Mouse (Mus musculus) lung, postnatal 14 days (tissue): Measurements from ENCODE around the gene Sall1.

Experiments used
- DNase-seq: peaks from one replicate; pipeline ENCODE4 v3.0.0; 2021

The Sall1 gene

GRCm38 (mm10) chr8:89043940-89044339, at the start of gene Sall1:
TSS of gene Sall1 (minus strand) at chr8:89044162.
- no peak for DNase-seq

- no peak for DNase-seq
Observed at GRCm38 (mm10) chr8:89089916-89090315, 46.0 kb upstream of the Sall1 start.

- no peak for DNase-seq
Observed at GRCm38 (mm10) chr8:89079147-89079546, 35.2 kb upstream of the Sall1 start.

- no peak for DNase-seq
Observed at GRCm38 (mm10) chr8:89072968-89073382, 29.0 kb upstream of the Sall1 start.

DNA sequence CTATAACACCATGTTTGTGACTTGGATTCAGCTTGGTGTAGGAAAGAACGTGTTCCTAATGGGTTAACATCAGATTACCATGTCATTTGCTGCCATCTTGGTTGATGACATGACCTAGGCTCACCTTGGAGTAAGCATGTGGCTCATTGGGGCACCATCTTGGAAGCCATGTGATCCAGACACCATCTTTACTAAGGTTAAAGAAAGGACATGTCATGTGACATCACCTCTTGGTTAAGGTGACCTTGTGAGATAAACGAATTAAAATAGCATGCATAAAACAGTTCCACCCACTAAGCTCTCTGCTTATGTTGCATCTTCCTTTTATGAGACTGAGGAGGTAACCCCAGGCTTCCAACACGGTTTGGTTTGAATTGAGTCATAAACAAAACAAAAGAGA, 23.5 kb upstream of the Sall1 start:
- no peak for DNase-seq

- DNase-seq, result no peak
Observed at GRCm38 (mm10) chr8:89064042-89064441, 20.1 kb upstream of the Sall1 start.

DNA sequence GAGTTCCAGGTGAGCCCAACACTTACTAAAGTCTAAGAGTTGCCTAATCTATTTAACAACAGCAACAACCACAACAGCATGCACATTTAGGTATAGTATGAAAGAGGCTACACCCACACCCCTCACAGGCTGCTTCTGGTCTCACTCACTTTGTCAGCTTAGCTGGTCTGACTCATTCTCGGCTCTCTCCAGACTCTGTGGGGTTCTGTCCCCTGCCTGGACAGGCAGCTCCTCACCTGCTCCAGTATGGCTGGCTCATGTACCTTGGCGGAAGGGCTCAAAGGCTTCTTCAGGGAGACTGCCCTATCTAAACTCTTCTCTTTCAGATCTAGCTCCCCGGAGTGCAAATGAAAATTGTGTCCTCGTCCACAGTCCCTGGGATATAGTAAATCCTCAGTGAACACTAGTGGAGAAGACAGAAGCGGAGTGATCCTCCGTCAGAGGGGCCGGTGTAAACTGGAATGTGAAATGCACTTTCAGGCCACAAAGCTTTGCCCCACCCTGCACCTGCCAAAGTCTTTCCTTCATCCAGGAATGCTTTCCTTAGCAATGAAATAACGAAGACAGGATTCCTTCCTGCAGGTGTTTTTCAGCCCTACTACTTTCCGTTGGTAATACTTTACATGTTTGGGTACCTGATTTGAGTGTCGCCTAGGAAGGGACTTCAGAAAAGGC, 19.5 kb upstream of the Sall1 start:
- DNase-seq, result no peak

GRCm38 (mm10) chr8:89060717-89061116, 16.8 kb upstream of the Sall1 start:
- DNase-seq, result no peak

DNA sequence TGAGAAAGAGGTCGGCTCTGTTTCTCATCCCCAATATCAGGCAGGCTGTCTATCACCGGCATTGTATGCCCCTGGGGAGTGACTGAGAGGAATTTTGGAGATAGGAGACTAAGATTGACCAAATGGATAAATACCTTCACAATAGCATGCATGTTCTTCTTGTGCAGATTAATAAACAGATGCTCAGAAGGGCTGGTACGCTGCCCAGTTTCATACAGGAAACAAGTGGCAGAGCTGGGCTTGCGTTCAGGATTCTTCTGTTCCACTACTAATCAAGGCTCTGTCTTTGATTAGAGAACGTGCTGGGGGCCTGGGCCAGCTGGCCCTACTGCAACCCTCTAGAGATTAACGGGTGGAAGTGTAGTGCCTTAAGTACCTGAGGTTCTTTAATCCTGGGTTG, 15.5 kb upstream of the Sall1 start:
- DNase-seq, result peak; percentile 24

DNA sequence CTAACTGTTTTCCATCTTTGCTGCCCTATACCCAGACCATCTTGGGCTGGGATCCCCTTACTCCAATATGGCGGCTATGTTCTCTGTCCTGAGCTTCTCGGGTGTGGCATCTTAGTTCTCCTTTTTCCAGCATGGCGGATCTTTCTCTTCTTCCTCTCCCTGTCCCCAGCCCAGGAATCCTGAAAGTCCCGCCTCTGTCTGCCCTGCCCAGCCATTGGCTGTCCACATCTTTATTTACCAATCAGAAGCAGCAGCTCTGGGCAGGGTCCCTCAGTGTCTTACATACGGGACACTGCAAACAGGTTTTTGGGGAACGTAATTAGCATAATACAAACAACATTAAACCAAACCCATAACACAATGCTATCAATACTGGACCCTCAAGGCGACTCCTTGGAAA, 8.9 kb upstream of the Sall1 start:
- no peak for DNase-seq

- no peak for DNase-seq
Observed at GRCm38 (mm10) chr8:89046639-89047348, 2.8 kb upstream of the Sall1 start.

DNA sequence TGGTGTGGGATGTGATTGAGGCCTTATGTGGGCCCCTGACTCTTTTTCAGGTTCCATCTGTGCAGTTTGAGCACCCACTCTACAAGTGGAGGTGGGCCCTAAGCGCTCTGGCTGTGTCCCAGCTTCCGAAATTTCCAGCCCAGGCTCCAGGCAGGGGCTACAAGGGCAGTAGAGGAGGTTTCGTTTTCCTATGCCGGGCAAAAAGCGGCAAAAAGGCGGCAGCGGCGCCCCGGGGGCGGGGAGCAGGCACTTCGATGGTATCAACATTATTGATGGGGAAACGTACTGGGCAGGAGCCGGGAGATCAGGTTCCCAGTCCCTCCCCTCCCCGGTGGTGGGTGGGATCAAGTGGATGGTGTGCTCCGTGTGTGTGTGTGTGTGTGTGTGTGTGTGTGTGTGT, 2.3 kb upstream of the Sall1 start:
- no peak for DNase-seq

- DNase-seq, result no peak
Observed at GRCm38 (mm10) chr8:89045726-89046125, 1.8 kb upstream of the Sall1 start.

GRCm38 (mm10) chr8:89045218-89045601, 1.2 kb upstream of the Sall1 start:
- no peak for DNase-seq

GRCm38 (mm10) chr8:89044511-89045217, 702 bp upstream of the Sall1 start:
- no peak for DNase-seq

- no peak for DNase-seq
Observed at GRCm38 (mm10) chr8:89043371-89043841, 556 bp downstream of the Sall1 start.

GRCm38 (mm10) chr8:89042560-89043370, 1.2 kb downstream of the Sall1 start:
- DNase-seq, result no peak

DNA sequence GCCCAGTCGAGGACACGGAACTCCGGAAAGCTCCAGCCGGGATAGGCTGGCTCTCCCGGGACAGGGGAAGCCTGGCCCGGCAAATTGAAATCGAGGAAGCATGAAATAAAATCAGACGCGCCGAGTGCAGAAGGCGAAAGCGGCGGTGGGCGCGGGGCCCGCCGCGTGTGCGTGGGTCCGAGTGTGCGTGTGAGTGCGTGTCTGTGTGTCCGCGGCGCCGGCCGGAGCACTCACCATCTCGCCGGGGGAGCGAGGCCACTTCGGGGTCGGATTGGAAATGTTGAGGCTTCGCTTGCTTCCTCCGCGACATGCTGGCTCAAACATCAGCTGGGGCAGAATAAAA, 1.9 kb downstream of the Sall1 start:
- no peak for DNase-seq

- DNase-seq, result no peak
Observed at GRCm38 (mm10) chr8:89041421-89042117, 2.4 kb downstream of the Sall1 start.

DNA sequence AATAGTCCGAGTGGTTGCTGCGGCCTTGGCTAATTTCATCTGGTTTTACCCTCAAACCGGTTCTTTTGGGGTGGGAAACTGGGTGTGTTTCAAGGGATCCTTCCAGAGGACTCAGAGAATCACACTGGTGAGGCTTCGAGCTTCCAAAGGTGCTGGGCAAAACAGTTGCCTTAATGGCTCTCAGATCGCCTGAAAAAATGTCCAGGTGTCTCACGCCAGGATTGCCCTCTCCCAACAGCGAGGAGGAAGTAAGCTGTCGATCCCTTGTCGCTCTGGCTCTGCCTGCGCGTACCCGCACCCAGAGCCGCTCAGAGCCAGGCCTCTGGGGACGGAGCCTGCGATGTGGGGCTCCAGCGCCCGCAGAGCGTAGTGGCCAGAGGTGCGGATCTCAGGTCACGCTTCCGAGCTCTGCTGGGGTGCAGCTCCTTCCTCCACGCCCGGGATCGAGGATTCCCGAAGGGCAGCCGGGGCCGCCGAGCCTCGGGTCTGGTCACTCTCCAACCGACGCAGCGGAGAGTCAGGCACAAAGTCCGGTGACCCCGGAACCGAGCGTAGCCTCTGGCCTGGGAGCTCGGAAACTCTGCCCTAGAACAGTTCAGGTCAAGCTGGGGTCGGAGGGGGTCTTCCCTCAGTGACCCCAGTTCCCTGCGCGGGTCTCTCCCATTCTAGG, 3.1 kb downstream of the Sall1 start:
- DNase-seq, result no peak

- no peak for DNase-seq
Observed at GRCm38 (mm10) chr8:89039890-89040289, 4.1 kb downstream of the Sall1 start.

- DNase-seq, result no peak
Observed at GRCm38 (mm10) chr8:89038920-89039319, 5.0 kb downstream of the Sall1 start.
